Mouse (Mus musculus): ENCODE measurements around the gene Ncaph2. TPM values are rescaled to one million over a fixed set of nuclear protein-coding genes. Genes with fewer than 3 reads are reported as not detected.

Ncaph2 gene
- polyA plus RNA-seq (2012; rRNA removed), result 118 and 120 TPM in 2 replicates

DNA sequence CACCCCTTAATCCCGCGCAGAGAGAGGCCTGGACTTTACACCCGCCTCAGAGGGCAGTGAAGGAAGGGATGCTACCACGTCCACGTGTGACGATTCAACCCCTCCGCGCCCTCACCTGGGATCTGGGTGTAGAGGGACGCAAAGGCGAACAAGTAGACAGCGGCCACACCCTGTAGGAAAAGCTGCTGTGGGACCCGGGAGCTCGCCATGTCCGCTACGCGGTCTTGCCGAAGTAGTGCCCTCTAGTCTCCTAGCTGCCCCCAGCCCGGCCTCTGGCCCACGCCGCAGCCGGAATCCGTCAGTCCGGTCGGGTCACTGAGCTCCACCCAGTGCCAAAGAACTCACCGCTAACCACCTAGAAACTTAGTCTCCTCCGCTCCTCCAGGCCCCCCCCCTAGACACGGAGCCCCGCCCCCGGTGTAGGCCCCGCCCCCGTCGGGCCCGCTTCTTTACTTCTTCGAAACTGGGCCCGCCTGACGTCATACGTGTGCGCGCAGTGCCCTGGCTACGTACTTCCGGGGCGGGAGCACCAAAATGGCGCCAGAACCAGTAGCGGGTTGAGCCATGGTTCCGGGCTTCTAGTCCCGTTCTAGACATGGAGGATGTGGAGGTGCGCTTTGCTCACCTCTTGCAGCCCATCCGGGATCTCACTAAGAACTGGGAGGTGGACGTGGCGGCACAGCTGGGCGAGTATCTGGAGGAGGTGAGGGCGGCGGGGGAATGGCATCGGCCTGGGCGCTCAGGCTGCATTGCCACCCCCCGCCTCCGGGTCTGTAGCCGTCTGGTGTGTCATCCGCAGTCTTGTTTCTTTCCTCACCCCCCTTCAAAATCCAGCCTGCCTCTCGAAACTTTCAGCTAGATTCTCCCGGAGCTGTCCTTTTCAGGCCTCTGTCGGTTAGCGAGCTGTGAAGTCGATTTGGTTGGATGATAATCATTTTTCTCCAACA lies at the start of gene Ncaph2, which contains the start of gene Lmf2:
Gene Ncaph2, plus strand, starts transcription at position 479 of the 947 bp plus-strand sequence.
Gene Lmf2, minus strand, starts transcription at position 419 of the 947 bp plus-strand sequence.

DNA sequence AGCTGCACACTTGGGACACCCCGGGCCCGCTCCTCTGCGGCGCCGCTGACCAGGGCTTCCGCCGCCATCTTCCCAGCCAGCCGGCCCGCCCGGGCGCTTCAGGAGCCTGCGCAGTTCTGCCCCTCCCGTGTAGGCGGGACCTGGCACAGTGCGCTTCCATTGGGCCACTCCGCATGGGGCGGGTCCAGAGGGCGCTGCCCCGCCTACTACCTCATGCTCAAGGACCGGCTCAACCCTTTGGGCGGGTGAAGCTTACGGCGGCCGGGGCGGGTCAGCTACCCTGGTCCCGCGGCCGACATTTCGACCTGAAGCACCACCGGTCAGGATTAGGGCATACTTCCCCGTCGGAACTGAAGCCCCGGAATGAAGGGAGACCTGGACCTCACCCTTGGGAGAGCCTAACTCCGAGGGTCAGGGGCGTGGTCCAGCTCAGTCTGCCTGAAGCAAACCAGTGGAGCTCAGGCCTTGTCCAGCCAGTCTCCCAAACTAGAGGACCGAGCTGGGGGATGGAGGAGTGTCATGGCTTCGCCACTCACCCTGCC lies 40.3 kb upstream of the Ncaph2 start, which contains the start of gene Sbf1:
Gene Sbf1, minus strand, starts transcription at position 122 of the 542 bp plus-strand sequence.

DNA sequence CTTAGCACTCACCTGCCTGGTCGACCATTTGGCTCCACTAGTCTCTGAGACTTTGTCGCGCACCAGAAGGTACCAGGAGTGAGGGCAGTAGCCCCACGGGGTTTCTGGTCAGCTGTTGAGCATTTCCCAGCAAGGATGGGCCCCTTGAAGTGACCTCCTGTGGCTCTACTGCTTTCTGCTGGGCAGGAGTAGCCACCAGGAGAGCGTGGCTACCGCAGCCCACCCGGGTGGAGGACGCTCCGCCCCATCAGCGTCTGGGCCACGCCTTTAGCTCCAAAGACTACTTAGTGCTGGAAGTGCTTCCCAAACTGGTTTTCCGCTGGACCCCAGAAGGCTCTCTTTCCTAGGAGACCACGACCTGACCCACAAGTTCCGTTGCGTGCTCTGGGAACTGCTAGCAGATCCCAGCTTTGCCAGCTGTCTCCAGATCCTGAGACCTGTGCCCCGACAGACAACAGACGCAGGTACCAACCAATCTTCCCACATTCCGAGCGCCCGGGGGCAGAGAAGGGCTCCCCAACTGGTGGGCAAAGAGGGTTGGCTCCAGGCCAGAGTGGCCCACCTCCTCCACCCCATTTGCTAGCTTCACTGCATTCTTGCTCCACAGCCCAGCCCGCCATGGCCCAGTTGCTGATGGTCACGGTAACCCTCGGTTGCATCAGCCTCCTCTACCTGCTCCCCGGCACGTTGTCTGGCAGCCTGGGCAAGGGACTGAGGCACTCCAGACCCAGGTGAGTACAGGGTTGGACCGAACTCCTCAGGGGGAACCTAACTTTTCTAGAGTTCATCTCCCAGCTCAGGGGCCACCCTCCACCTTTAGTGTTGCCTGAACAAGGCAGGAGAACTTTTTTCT lies 32.6 kb upstream of the Ncaph2 start, which contains the start of gene Adm2:
Gene Adm2, plus strand, starts transcription at position 51 of the 853 bp plus-strand sequence.

DNA sequence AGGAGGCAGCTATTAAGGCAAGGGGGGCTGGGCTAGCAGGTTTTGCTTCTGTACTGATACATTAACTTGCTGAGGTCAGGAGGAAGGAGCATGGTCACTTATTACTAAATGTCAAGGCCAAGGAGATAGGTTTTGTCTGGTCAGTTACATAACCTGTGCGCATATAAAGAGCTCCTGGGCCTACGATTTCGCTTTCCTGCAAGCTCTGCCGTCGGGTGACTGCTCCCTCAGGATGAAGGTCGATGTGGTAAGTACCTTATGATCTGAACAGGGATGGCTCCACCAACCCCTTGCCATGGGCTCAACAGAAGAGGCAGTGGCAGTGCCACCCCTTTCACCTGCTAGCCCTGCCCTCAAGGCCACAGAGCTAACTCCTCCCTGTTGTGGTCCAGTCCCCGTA lies 21.2 kb upstream of the Ncaph2 start, which contains the start of gene Miox:
Gene Miox, plus strand, starts transcription at position 128 of the 400 bp plus-strand sequence.

DNA sequence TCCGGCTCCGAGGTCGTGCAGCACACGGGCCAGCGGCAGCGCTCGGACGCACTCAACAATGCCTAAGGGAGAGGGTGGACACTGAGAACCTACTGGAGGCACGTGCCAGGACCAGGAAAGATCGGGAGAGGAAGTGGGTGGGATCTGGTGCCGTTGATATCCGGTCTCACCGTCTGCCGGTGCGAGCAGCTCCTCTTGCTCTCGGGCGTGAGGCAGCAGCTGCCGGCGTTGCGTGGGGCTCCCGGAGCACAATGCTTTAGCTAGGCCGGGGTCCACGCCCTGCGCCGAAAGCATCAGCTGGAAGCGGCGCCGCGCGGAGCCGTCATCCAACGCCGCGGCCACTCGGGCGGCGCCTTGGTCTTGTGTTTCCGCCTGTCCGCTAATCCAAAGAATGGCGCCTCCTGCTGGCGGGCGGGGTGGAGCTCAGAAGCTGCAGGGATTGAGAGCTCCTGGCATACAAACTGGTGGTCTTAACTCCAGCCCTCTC lies 18.3 kb downstream of the Ncaph2 start, which contains the start of gene Sco2:
Gene Sco2, minus strand, starts transcription at position 85 of the 487 bp plus-strand sequence.

DNA sequence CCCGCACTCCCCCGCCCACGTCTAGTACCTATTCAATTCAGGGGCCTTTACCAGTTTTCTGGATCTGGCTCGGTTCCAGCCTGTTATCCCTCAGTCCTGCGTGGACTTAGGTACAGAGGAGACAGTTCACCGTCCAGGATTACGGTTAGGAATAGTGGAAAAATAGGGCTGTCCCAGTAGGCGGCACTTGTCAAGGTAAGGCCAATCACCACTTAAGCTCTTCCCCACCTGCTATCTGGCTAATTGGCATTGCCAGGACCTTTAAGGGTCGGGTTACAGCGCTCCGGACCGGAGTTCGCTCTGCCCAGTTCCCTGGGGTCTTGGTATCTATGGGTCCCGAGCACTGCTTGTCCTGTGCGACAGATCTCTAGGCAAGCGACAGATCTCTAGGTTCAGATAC lies 21.4 kb downstream of the Ncaph2 start, which contains the start of gene Tymp:
Gene Tymp, minus strand, starts transcription at position 83 of the 400 bp plus-strand sequence.

DNA sequence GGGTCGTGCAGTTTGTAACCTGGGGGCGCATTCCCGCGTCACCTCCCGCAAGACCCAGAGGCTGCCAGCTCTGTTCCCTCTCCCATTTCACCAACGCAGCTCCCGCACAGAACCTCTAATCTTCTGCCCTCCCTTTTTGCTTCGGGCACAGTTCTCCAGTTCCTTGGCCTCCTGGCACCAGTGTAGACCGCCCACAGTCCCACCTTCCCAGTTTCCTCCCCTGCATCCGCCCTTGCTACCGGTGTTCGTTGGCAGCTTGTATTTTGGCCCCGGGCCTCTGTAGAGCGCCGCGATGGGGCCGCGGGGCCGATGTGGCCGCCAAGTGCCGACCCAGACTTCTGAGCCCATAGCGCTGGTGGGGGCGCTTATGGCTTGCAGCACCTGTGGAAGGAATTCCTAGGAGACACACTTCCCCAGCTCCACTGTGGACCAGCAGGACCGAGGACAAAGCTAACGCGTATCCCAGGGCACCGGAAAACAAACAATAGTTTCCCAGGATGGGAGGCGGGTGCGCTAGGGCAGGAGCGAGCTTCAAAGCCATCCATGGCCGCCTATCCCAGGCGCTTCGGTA lies 23.4 kb downstream of the Ncaph2 start, which contains the start of gene Odf3b:
Gene Odf3b, minus strand, starts transcription at position 452 of the 571 bp plus-strand sequence.

DNA sequence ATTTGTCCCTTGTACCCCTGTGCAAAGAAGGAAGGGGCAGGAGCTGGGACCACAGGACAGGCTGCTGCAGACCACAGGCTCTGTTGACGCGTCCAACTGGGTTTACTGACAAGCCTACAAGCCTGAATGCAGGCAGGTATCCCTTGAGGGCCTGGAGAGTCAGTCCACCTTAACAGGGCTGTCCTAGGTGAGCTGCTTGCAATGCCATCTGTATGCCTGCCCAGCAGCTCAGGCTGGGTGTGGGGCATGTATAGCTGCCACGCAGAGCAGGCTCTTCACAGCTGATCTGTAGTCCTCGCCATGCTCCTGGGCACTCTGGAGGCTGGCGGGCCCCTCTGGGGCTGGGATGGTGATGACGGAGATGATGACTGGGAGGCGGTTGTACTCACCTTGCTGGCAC lies 29.1 kb downstream of the Ncaph2 start, which contains the start of gene Klhdc7b:
Gene Klhdc7b, plus strand, starts transcription at position 301 of the 400 bp plus-strand sequence.

DNA sequence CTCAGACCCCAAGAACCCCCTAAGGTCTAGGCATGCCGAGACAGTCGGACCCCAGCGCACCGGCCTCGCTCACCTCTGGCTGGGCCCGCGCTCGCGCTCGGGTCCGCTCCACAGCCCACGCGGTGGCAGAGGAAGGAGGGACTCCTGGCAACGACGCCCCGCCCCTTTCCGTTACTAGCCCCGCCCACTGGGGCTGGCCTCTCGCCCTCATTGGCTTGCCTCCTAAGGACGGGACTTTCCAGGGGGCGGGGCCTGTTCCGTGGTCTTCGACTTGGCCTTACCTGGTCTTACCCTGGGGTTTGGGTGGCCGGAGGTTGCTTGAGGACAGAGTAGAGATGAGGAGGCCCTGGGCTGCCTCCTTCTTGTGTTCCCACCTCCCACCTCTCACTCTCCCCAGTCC lies 54.6 kb downstream of the Ncaph2 start, which contains the start of gene Syce3:
Gene Syce3, minus strand, starts transcription at position 386 of the 400 bp plus-strand sequence.

Other genes starting within 250 kb of the Ncaph2 start
- 39.6 and 40.3 TPM in 2 replicates for gene Tubgcp6, start 232.6 kb upstream of the Ncaph2 start, polyA plus RNA-seq (2012; rRNA removed)
- gene Hdac10, start 227.0 kb upstream of the Ncaph2 start, polyA plus RNA-seq (2012; rRNA removed), result 43.2 and 45.5 TPM in 2 replicates
- 15.5 TPM in 2 replicates for gene Mapk12, start 215.0 kb upstream of the Ncaph2 start, polyA plus RNA-seq (2012; rRNA removed)
- 63.8 and 66.3 TPM in 2 replicates for gene Mapk11, start 206.1 kb upstream of the Ncaph2 start, polyA plus RNA-seq (2012; rRNA removed)
- 177 and 193 TPM in 2 replicates for gene Plxnb2, start 174.9 kb upstream of the Ncaph2 start, polyA plus RNA-seq (2012; rRNA removed)
- gene Dennd6b, start 159.2 kb upstream of the Ncaph2 start, polyA plus RNA-seq (2012; rRNA removed), result 137 and 147 TPM in 2 replicates
- 132 and 154 TPM in 2 replicates for gene Ppp6r2, start 144.2 kb upstream of the Ncaph2 start, polyA plus RNA-seq (2012; rRNA removed)
- 177 and 203 TPM in 2 replicates for gene Sbf1, start 40.4 kb upstream of the Ncaph2 start, polyA plus RNA-seq (2012; rRNA removed)
- 0.04 and 0.06 TPM in 2 replicates for gene Adm2, start 33.0 kb upstream of the Ncaph2 start, polyA plus RNA-seq (2012; rRNA removed)
- gene Miox, start 21.3 kb upstream of the Ncaph2 start, polyA plus RNA-seq (2012; rRNA removed), result not detected in 2 replicates
- gene Lmf2, start 60 bp upstream of the Ncaph2 start, polyA plus RNA-seq (2012; rRNA removed), result 28.3 and 34.0 TPM in 2 replicates
- 26.9 and 27.1 TPM in 2 replicates for gene Sco2, start 18.1 kb downstream of the Ncaph2 start, polyA plus RNA-seq (2012; rRNA removed)
- 2.6 and 2.8 TPM in 2 replicates for gene Tymp, start 21.3 kb downstream of the Ncaph2 start, polyA plus RNA-seq (2012; rRNA removed)
- 3.2 and 3.6 TPM in 2 replicates for gene Odf3b, start 23.6 kb downstream of the Ncaph2 start, polyA plus RNA-seq (2012; rRNA removed)
- gene Klhdc7b, start 29.2 kb downstream of the Ncaph2 start, polyA plus RNA-seq (2012; rRNA removed), result 0.01 TPM in 1 of 2 replicates, not detected in the other
- not detected in 2 replicates for gene Syce3, start 54.8 kb downstream of the Ncaph2 start, polyA plus RNA-seq (2012; rRNA removed)
- 7.6 and 8.0 TPM in 2 replicates for gene Cpt1b, start 70.1 kb downstream of the Ncaph2 start, polyA plus RNA-seq (2012; rRNA removed)
- 3.0 and 3.3 TPM in 2 replicates for gene C730034F03Rik, start 73.9 kb downstream of the Ncaph2 start, polyA plus RNA-seq (2012; rRNA removed)
- gene Gm44502, start 74.0 kb downstream of the Ncaph2 start, polyA plus RNA-seq (2012; rRNA removed), result 0.28 and 0.29 TPM in 2 replicates
- gene Chkb, start 74.2 kb downstream of the Ncaph2 start, polyA plus RNA-seq (2012; rRNA removed), result 86.7 and 102 TPM in 2 replicates
- 68.3 and 76.1 TPM in 2 replicates for gene Mapk8ip2, start 98.2 kb downstream of the Ncaph2 start, polyA plus RNA-seq (2012; rRNA removed)
- gene Arsa, start 121.7 kb downstream of the Ncaph2 start, polyA plus RNA-seq (2012; rRNA removed), result 22.9 and 28.1 TPM in 2 replicates
- 25.9 and 30.0 TPM in 2 replicates for gene Shank3, start 143.9 kb downstream of the Ncaph2 start, polyA plus RNA-seq (2012; rRNA removed)
- gene Acr, start 212.6 kb downstream of the Ncaph2 start, polyA plus RNA-seq (2012; rRNA removed), result 7.3 and 8.0 TPM in 2 replicates
- 99.4 and 109 TPM in 2 replicates for gene Rabl2, start 236.2 kb downstream of the Ncaph2 start, polyA plus RNA-seq (2012; rRNA removed)

All from central nervous system, embryonic 14 days (tissue).